ENCODE assay signal across 1 mouse cellular context in the genomic region with DNA sequence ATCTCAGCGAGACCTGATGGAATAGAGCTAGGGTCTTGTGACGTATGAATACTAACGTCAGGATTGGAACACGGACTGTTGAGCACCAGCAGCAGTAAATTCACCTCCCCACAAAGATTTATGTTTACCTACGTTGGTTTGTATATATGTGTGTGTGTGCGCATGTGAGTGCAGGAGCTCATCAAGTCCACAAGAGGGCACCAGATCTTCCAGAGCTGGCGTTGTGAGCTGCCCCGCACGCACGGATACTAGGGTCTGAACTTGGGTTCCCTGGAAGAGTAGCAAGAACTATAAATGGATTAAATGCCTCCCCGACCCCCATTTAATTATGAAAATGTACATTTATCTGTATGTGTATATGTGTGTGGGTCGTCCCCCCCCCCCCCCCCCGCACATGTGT.
TF ChIP-seq lines count a peak whose summit lies in the region.

No protein-coding gene starts in this region.

TF ChIP-seq in MEL, 35 proteins besides CTCF, POLR2A, EP300 and RAD21:
- no peak for TF ChIP-seq KAT2A (conservative IDR thresholded peaks at IDR 0.05; ENCODE audit: low read depth, low read length)
- no peak for TF ChIP-seq SIN3A (IDR thresholded peaks at IDR 0.05; ENCODE audit: low read length)
TF ChIP-seq in MEL: peak in this region for 0.
